Mouse (Mus musculus): Measurements from ENCODE around the gene Dgki. TPM values are rescaled to one million over a fixed set of nuclear protein-coding genes. Genes with fewer than 3 reads are reported as not detected.

The Dgki gene
- polyA plus RNA-seq, 1 experiment = not detected

DNA sequence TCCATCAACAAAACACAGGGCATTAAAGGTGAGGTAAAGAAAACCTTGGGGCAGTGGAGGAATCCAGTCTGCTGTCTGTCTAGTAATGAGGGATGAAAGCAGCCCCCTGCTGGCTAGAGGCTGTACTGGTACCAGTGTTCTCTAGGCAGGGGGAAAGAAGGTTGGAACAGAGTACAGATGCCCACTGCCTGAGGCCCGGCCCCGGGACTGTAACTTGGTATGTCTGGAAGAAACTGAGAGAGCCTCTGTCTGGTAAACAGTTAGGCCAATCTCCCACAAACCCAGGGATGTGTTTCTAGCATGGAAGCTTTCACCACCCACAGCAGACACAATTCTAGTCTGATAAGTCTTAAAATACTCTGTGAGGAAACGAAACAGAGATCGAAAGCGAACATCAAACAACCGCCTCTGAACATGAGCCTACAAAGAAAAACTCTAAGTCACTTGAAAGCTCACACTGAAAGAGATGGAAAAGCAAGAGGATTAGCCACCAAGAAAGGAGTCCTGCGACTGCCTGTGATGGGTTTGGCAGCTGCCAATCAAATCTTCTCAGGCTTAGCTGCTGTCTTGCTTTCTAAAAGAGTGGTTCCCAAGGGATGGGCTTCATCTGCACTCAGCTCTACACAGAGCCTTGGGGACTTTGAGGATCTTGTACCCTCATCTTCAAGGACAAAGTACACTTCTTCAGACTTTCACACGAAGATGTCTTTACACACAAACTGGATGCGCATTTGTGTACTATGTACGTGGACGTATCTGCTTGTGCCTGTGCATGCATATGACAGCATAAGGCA is 262.7 kb downstream of the Dgki start:
- no peaks in the 10 kb centered on the region for H3K27me3 ChIP-seq (ENCODE audit: control insufficient read depth)
- no peaks in the 10 kb centered on the region for H3K9me3 ChIP-seq (ENCODE audit: control insufficient read depth, low read length)
- no peak overlapping the region for H3K4me3 ChIP-seq (replicated peaks)
- TF ChIP-seq TAL1 (IDR thresholded peaks at IDR 0.05; ENCODE audit: low read length) (no peak), GATA1 (IDR thresholded peaks at IDR 0.05; ENCODE audit: low read length) (no peak)
- H3K36me3 ChIP-seq (ENCODE audit: control insufficient read depth) = no peaks in the 10 kb centered on the region
- H3K4me1 ChIP-seq (ENCODE audit: control insufficient read depth) = no peaks in the 10 kb centered on the region

DNA sequence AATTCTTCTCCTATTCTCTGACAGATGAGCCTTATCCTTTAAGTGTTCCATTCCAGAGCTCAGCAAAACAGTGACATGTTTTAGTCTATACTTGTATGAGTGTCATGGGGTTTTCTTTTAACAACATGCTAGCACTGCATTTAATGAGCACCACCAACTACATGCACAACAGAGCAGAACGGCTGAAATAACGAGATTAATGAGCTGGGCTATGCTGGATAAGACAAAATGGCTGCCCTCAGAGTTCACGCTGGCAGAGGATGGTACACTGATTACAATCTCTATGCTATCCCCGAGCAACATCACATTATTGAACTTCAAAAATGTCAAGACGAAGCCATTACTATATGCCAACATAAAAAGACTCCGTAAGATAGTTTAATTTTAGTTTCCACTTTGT is 264.3 kb downstream of the Dgki start:
- TF ChIP-seq TAL1 (IDR thresholded peaks at IDR 0.05; ENCODE audit: low read length) (no peak), GATA1 (IDR thresholded peaks at IDR 0.05; ENCODE audit: low read length) (no peak)
- no peaks in the 10 kb centered on the region for H3K36me3 ChIP-seq (ENCODE audit: control insufficient read depth)
- no peaks in the 10 kb centered on the region for H3K4me1 ChIP-seq (ENCODE audit: control insufficient read depth)
- no peak overlapping the region for H3K4me3 ChIP-seq (replicated peaks)
- no peaks in the 10 kb centered on the region for H3K27me3 ChIP-seq (ENCODE audit: control insufficient read depth)
- H3K9me3 ChIP-seq (ENCODE audit: control insufficient read depth, low read length) = no peaks in the 10 kb centered on the region

DNA sequence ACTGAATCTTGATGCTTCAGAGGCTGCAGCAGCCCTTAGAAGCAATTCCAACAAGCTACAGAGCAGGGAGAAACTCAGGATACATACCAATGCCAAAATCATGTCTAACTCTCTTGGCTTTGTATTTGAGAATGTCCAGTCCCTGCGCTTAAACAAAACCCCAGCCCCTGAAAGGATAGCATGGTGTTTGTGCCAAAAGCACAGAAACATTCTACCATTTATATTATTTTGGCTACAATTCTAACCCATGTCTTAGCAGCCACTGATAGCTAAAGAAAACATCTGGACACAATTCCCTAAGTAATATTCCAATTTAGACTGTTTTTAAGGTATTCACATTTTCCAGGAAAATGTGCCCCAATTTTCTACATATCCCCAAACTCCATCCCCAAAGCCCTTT is 269.0 kb downstream of the Dgki start:
- Histone ChIP-seq H3K9me3 (ENCODE audit: control insufficient read depth, low read length) (no peaks in the 10 kb centered on the region), H3K36me3 (ENCODE audit: control insufficient read depth) (no peaks in the 10 kb centered on the region), H3K27me3 (ENCODE audit: control insufficient read depth) (no peaks in the 10 kb centered on the region), H3K4me1 (ENCODE audit: control insufficient read depth) (no peaks in the 10 kb centered on the region), H3K4me3 (replicated peaks) (no peak overlapping the region)
- TF ChIP-seq GATA1 (IDR thresholded peaks at IDR 0.05; ENCODE audit: low read length) (no peak), TAL1 (IDR thresholded peaks at IDR 0.05; ENCODE audit: low read length) (no peak)

DNA sequence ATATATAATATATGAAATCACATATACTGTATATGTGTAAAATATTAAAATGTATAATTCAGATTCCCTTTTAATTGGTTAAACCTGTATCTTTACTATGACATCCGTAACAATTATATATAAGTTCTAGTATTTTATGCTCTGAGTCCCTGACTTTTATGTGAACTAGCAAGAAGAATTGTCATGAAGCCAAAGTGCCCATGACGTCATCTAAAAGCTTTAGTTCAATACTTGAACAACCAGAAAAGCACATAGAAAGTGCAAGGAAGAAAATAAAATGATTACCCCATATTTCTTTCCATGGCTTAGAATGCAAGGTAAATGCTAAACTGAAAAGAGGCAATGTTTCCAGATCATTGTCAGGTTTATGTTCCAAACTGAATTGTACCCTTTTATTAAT is 269.6 kb downstream of the Dgki start:
- no peaks in the 10 kb centered on the region for H3K36me3 ChIP-seq (ENCODE audit: control insufficient read depth)
- H3K4me3 ChIP-seq (replicated peaks) = no peak overlapping the region
- H3K9me3 ChIP-seq (ENCODE audit: control insufficient read depth, low read length) = no peaks in the 10 kb centered on the region
- H3K4me1 ChIP-seq (ENCODE audit: control insufficient read depth) = no peaks in the 10 kb centered on the region
- H3K27me3 ChIP-seq (ENCODE audit: control insufficient read depth) = no peaks in the 10 kb centered on the region
- no peak for TF ChIP-seq TAL1 (IDR thresholded peaks at IDR 0.05; ENCODE audit: low read length)

DNA sequence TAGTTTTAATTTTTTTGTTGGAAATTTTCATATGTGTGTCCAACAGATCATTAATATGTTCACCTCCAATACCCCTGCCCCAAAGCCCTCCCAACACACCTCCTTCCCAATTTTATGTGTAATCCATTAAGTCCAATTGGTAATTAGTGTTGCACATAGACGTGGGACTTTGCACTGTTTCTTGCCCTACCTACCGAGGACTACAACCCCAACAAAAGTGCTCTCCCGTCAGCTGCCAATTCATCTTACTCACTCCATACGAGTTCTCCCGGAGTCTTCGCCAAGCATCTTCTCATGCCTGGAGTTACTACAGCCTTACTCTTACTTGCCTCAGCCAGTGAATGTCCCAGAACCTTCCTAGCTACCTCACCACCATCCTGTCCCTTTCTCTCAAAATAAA is 271.1 kb downstream of the Dgki start:
- TF ChIP-seq GATA1 (IDR thresholded peaks at IDR 0.05; ENCODE audit: low read length) (no peak), TAL1 (IDR thresholded peaks at IDR 0.05; ENCODE audit: low read length) (no peak)
- Histone ChIP-seq H3K36me3 (ENCODE audit: control insufficient read depth) (no peaks in the 10 kb centered on the region), H3K4me1 (ENCODE audit: control insufficient read depth) (no peaks in the 10 kb centered on the region), H3K4me3 (replicated peaks) (no peak overlapping the region), H3K9me3 (ENCODE audit: control insufficient read depth, low read length) (no peaks in the 10 kb centered on the region), H3K27me3 (ENCODE audit: control insufficient read depth) (no peaks in the 10 kb centered on the region)

DNA sequence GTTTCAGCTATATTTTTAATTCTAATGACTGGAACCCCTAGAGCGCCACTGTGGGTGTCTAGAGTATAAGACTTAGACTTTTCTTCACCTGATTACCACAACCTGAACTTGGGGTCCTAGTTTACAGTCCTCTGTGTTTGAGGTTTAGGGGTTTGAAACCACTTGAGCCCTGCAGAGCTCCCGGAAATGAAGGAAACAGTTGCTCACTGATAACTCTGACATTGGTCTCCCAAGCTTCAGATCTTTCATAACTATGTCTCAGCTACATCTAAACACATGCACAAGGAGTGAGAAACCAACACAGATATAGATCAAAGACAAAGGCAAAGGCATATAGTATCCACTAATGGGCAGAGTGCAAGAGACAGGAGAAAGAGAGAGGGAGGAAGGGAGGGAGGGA is 271.7 kb downstream of the Dgki start:
- Histone ChIP-seq H3K9me3 (ENCODE audit: control insufficient read depth, low read length) (no peaks in the 10 kb centered on the region), H3K4me3 (replicated peaks) (no peak overlapping the region)

DNA sequence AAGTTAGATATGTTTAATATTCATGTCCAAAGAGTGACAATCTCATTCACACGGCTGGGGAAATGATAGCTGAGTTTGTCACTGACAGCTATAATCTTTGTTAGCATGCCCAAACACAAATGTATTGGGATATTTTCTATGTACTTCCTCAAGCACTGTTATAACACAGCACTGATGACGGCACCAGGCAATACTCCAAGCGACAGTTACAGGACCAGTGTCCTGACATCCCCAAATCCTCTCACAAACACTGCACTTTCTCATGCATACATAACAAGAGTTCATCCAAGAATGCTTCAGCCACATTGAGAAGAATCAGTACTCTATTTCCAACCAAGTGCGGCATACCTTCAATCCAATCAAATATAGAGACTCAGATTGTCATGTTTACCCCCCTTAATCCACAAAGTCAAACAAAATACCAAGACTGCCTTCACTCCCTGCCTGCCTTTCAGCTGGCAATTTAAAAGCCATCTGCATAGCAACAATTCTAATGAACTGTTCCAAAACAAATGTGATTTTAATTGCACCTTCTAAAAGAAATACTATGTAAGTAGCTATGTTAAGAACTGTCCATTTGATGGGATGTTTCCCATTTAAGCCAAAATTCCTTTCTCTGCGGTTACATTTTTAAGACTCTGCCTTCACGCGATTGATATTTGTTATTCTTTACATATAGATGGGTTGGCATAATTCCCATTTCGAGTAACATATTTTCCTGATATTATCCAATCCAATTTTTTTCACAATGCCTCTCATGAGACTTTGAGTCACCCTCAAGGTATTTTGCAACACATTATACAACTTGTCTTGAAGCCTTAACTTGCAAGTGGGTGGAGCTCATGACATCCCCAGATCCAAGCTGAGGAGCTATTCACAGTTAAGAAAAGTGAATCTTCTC is 273.4 kb downstream of the Dgki start:
- TF ChIP-seq TAL1 (IDR thresholded peaks at IDR 0.05; ENCODE audit: low read length) (no peak), GATA1 (IDR thresholded peaks at IDR 0.05; ENCODE audit: low read length) (no peak)
- Histone ChIP-seq H3K36me3 (ENCODE audit: control insufficient read depth) (no peaks in the 10 kb centered on the region), H3K4me1 (ENCODE audit: control insufficient read depth) (no peaks in the 10 kb centered on the region), H3K4me3 (replicated peaks) (no peak overlapping the region), H3K9me3 (ENCODE audit: control insufficient read depth, low read length) (no peaks in the 10 kb centered on the region), H3K27me3 (ENCODE audit: control insufficient read depth) (no peaks in the 10 kb centered on the region)

More for the DNA sequence above, 271.7 kb downstream of the Dgki start:
- TF ChIP-seq TAL1 (IDR thresholded peaks at IDR 0.05; ENCODE audit: low read length) (no peak), GATA1 (IDR thresholded peaks at IDR 0.05; ENCODE audit: low read length) (no peak)
- no peaks in the 10 kb centered on the region for H3K36me3 ChIP-seq (ENCODE audit: control insufficient read depth)
- H3K4me1 ChIP-seq (ENCODE audit: control insufficient read depth) = no peaks in the 10 kb centered on the region
- no peaks in the 10 kb centered on the region for H3K27me3 ChIP-seq (ENCODE audit: control insufficient read depth)

DNA sequence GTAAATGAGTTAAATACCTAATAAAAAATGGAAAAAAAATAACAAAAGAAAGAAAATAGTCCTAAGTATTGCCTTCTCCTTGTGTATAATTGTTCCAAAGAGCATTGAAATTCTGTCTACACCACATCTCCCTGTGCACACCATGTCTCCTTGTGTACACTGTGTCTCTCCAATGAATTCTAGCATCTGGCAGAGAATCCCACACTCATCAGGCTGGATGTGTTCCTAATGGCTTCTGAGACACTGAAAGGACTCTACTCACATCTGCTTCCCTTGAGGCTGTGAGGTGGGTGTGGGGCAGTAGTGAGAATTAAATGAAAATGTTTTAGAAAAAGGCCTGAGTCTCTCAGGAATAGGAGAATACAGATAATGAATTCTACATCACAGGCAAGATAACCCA is 283.9 kb downstream of the Dgki start:
- no peaks in the 10 kb centered on the region for H3K4me1 ChIP-seq (ENCODE audit: control insufficient read depth)
- no peak overlapping the region for H3K4me3 ChIP-seq (replicated peaks)
- TF ChIP-seq GATA1 (IDR thresholded peaks at IDR 0.05; ENCODE audit: low read length) (no peak), TAL1 (IDR thresholded peaks at IDR 0.05; ENCODE audit: low read length) (no peak)
- H3K36me3 ChIP-seq (ENCODE audit: control insufficient read depth) = no peaks in the 10 kb centered on the region
- H3K9me3 ChIP-seq (ENCODE audit: control insufficient read depth, low read length) = no peaks in the 10 kb centered on the region
- no peaks in the 10 kb centered on the region for H3K27me3 ChIP-seq (ENCODE audit: control insufficient read depth)

DNA sequence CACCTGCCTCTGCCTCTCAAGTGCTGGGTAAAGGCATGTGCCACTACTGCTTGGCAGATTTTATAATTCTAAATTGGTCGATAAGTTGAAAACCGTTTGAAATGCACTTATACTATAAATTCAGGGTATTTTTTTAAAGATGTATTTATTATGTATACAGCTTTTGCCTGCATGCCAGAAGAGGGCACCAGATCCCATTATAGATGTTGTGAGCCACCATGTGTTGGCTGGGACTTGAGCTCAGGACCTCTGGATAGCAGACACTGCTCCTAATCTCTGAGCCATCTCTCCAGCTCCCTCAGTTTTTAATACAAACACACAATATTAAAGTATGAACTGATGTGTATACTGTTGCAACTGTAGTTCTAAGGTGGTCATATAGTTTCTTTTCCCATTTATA is 288.4 kb downstream of the Dgki start:
- H3K4me3 ChIP-seq (replicated peaks) = no peak overlapping the region
- no peaks in the 10 kb centered on the region for H3K4me1 ChIP-seq (ENCODE audit: control insufficient read depth)
- H3K36me3 ChIP-seq (ENCODE audit: control insufficient read depth) = no peaks in the 10 kb centered on the region
- no peaks in the 10 kb centered on the region for H3K27me3 ChIP-seq (ENCODE audit: control insufficient read depth)
- H3K9me3 ChIP-seq (ENCODE audit: control insufficient read depth, low read length) = no peaks in the 10 kb centered on the region
- no peak for TF ChIP-seq GATA1 (IDR thresholded peaks at IDR 0.05; ENCODE audit: low read length)
- TF ChIP-seq TAL1 (IDR thresholded peaks at IDR 0.05; ENCODE audit: low read length) = no peak
